Mouse (Mus musculus) midbrain, embryonic 11.5 days (tissue): Measurements from ENCODE around the gene Slc4a2. TPM values are rescaled to one million over a fixed set of nuclear protein-coding genes. Genes with fewer than 3 reads are reported as not detected.

Experiments
- ATAC-seq: fragments of 200-750 bp; cut with Nextera tagmentation; 2 replicates; pipeline ENCODE4 v1.8.0; 2017; ENCODE audit warnings: moderate TSS enrichment, moderate library complexity; ENCODE audit not compliant: low FRiP score
- DNase-seq: peaks from one replicate; pipeline ENCODE4 v3.0.0; 2015; ENCODE audit warnings: low spot score; ENCODE audit errors: missing footprints
- H3K27ac ChIP-seq: fragments of 300-500 bp; sonication (generic); 2 replicates; pipeline ENCODE4 v1.5.1; 2014; ENCODE audit warnings: low read depth, low read length
- H3K27me3 ChIP-seq: fragments of 300-500 bp; sonication (generic); 2 replicates; pipeline ENCODE4 v1.6.1; 2014; ENCODE audit warnings: mild to moderate bottlenecking, low read length, moderate library complexity, mixed read lengths; ENCODE audit not compliant: control insufficient read depth, insufficient read depth
- H3K36me3 ChIP-seq: fragments of 300-500 bp; sonication (generic); 2 replicates; pipeline ENCODE4 v1.6.1; 2014; ENCODE audit warnings: mild to moderate bottlenecking, low read length, moderate library complexity, mixed read lengths; ENCODE audit not compliant: control insufficient read depth, insufficient read depth
- H3K4me1 ChIP-seq: fragments of 300-500 bp; sonication (generic); 2 replicates; pipeline ENCODE4 v1.6.1; 2014; ENCODE audit warnings: low read length; ENCODE audit not compliant: control insufficient read depth, insufficient read depth
- H3K4me2 ChIP-seq: fragments of 300-500 bp; sonication (generic); 2 replicates; pipeline ENCODE4 v1.6.1; 2014; ENCODE audit warnings: mild to moderate bottlenecking, moderate library complexity
- H3K4me3 ChIP-seq: fragments of 300-500 bp; sonication (generic); 2 replicates; pipeline ENCODE4 v1.5.1; 2014; ENCODE audit warnings: low read depth, low read length
- H3K9ac ChIP-seq: fragments of 300-500 bp; sonication (generic); 2 replicates; pipeline ENCODE4 v1.6.1; 2014; ENCODE audit warnings: low read length
- H3K9me3 ChIP-seq: fragments of 300-500 bp; sonication (generic); 2 replicates; pipeline ENCODE4 v1.6.1; 2016; ENCODE audit warnings: low read length; ENCODE audit not compliant: control insufficient read depth
- WGBS: fragments of 180-500 bp; shearing (Covaris S2); extraction: QIAGEN DNeasy Blood & Tissue Kit; methylation state at CpG from one replicate; pipeline ENCODE4 v1.1.7; 2014; 5-methylcytosine and 5-hydroxymethylcytosine counted together
- polyA plus RNA-seq: library from polyadenylated mRNA; unstranded; fragments of >200 nt; fragmentation: Nextera tagmentation; extraction: Ambion mirVana; gene quantifications from 2 replicates; pipeline ENCODE4 v1.2.1, GENCODE M21; 2014

Gene Slc4a2
- polyA plus RNA-seq: 16.7 and 21.5 TPM in 2 replicates

DNA sequence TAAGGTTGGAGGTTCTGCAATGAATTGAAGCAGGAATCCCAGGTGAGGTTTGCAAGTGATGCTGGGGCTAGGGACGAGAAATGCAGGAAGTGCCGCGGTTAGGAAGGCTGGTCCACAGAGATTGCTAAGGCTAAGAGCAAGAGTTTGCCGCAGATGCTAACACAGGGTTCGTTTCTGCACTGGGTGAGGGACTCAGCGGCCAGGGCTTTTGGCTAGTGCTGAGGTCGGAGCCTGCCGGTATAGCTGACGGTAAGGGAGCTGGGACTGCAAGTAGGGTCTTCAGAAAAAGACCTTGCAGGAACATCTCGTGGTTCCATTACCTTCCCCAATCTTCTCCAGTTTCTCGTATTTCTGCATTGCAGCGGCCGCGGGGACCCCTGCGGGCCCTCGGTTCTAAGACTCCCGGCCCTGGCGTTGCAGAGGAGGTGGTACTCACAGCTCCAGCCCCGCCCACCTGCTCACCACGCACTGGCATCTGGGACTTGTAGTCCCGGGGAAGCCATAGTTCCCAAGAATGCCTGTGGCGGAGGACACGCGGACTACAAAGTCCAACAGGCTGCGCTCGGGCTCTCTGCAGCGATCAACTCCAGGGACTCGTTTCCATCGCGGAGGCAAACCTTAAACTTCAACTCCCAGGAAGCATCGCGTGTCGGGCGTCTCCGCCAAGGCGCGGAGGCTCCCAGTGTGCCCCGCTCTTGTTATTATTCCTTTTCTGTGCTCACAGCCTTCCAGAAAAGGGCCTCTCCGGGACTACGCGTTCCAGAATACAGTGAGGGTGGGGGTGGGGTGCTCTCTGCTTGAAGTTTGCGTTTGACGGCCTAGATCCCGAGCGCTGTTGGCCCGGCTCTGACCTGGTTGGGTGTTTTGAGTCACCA, at the start of gene Slc4a2, which contains the start of gene Cdk5:
Slc4a2 (plus strand) TSS at position 709 of the 875 bp plus-strand sequence.
Cdk5 (minus strand) TSS at position 402 of the 875 bp plus-strand sequence.
- WGBS: under 1% methylated on average over 46 of the region's 46 CpGs
- peak within 1 kb of the TSS; percentile 59 for H3K4me3 ChIP-seq
- no peaks in the 10 kb centered on the region for H3K27me3 ChIP-seq
- peak within 1 kb of the TSS; percentile 79 for H3K4me2 ChIP-seq
- H3K36me3 ChIP-seq: peaks cover 4% of the 10 kb centered on the region; the same call in 1 of the 2 replicates
- H3K9me3 ChIP-seq: no peaks in the 10 kb centered on the region
- peak; percentile 93 for ATAC-seq
- peak within 1 kb of the TSS; percentile 72 for H3K27ac ChIP-seq
- H3K9ac ChIP-seq: peak within 1 kb of the TSS; percentile 84
- peak; percentile 100 for DNase-seq
- peaks cover 45% of the 10 kb centered on the region for H3K4me1 ChIP-seq

GRCm38 (mm10) chr5:24374216-24374615, 49.4 kb upstream of the Slc4a2 start:
- Histone ChIP-seq H3K27me3 (no peaks in the 10 kb centered on the region), H3K36me3 (no peaks in the 10 kb centered on the region), H3K9me3 (no peaks in the 10 kb centered on the region), H3K27ac (no peak overlapping the region), H3K4me2 (no peak overlapping the region), H3K4me1 (no peaks in the 10 kb centered on the region), H3K4me3 (no peak overlapping the region), H3K9ac (no peak overlapping the region)
- 85% methylated on average over 6 of the region's 6 CpGs for WGBS
- ATAC-seq (no peak), DNase-seq (no peak)

DNA sequence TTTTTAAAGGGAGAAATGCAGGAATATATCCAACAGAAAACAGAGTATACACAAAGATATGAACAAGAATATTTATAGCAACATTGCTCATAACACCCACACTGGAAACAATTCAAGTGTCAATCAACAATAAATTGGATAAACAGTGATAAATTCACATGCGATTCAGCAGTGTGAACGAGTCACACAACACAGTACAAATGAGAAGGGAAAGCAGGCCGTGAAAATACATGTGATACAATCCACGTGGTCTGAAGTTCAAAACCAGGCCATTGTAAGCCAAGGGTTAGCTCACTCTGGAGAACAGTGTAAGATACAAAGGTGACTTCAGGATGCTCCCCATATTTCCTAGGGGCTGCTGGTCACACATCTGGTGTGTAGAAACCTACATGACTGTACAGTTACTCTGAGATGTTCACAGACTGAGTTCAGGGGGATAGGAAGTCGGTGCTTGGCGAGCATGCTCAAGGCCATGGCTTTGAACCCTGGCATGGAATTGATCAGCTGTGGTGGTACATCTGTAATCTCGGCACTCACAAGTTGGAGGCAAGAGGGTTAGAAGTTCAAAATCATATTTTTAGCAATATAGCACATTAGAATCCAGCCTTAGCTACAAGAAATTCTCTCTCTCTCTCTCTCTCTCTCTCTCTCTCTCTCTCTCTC, 48.8 kb upstream of the Slc4a2 start:
- no peaks in the 10 kb centered on the region for H3K9me3 ChIP-seq
- H3K4me2 ChIP-seq: no peak overlapping the region
- WGBS: 87% methylated on average over 7 of the region's 7 CpGs
- H3K9ac ChIP-seq: no peak overlapping the region
- H3K36me3 ChIP-seq: no peaks in the 10 kb centered on the region
- ATAC-seq (no peak), DNase-seq (no peak)
- H3K4me3 ChIP-seq: no peak overlapping the region
- H3K27me3 ChIP-seq: no peaks in the 10 kb centered on the region
- H3K4me1 ChIP-seq: no peaks in the 10 kb centered on the region
- H3K27ac ChIP-seq: no peak overlapping the region

GRCm38 (mm10) chr5:24378700-24379099, 44.9 kb upstream of the Slc4a2 start:
- Histone ChIP-seq H3K27ac (no peak overlapping the region), H3K9me3 (no peaks in the 10 kb centered on the region), H3K36me3 (no peaks in the 10 kb centered on the region), H3K4me2 (no peak overlapping the region), H3K4me3 (no peak overlapping the region), H3K27me3 (no peaks in the 10 kb centered on the region), H3K9ac (no peak overlapping the region), H3K4me1 (peaks cover 8% of the 10 kb centered on the region)
- 83% methylated on average over 2 of the region's 2 CpGs for WGBS
- no peak for DNase-seq
- ATAC-seq: no peak

DNA sequence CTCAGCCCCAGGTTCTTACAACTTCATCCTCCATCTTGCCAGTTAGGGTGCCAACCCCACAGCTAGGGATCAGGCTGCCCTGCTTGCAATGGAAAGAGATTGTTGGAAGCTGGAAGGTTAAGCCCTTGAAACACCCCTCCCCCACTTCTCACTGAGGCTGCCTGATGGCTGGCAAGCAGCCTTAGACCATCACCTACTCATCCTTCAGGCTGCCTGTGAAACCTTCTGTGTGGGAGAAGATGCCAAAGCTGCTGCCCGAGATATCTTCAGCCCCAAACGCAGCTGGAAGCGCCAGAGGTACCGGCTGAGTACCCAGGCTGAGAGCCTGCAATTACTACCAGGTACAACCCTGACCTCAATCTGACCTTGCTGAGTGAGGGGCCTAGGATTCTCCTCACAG, 44.1 kb upstream of the Slc4a2 start:
- no peak for ATAC-seq
- no peak overlapping the region for H3K4me3 ChIP-seq
- DNase-seq: no peak
- H3K4me2 ChIP-seq: no peak overlapping the region
- H3K4me1 ChIP-seq: peaks cover 12% of the 10 kb centered on the region
- H3K36me3 ChIP-seq: no peaks in the 10 kb centered on the region
- H3K27ac ChIP-seq: no peak overlapping the region
- H3K27me3 ChIP-seq: no peaks in the 10 kb centered on the region
- H3K9me3 ChIP-seq: no peaks in the 10 kb centered on the region
- 84% methylated on average over 4 of the region's 4 CpGs for WGBS
- H3K9ac ChIP-seq: no peak overlapping the region

DNA sequence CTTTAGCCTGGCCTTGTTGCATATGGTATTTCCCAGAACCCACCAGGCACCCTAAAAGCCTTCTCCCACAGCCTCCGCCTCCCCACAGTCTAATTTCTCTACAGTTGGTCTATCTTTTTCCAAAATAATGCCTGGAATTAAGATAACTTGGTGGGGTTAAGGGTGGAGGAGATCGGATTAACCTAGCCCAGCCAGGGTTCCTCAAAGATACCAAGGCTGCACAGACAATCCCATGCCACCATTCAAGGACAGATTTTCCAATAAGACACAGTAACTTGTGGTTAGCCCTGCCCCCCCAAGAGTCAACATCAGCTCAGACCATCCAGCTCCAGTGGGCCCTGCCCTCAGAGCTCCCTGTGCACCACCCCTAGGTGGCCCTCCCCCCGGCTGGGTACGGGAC, 43.1 kb upstream of the Slc4a2 start:
- Histone ChIP-seq H3K9ac (no peak overlapping the region), H3K4me3 (no peak overlapping the region), H3K4me1 (peaks cover 12% of the 10 kb centered on the region), H3K27me3 (no peaks in the 10 kb centered on the region), H3K4me2 (no peak overlapping the region), H3K27ac (no peak overlapping the region), H3K9me3 (no peaks in the 10 kb centered on the region), H3K36me3 (no peaks in the 10 kb centered on the region)
- ATAC-seq: no peak
- no peak for DNase-seq
- 85% methylated on average over 4 of the region's 4 CpGs for WGBS

DNA sequence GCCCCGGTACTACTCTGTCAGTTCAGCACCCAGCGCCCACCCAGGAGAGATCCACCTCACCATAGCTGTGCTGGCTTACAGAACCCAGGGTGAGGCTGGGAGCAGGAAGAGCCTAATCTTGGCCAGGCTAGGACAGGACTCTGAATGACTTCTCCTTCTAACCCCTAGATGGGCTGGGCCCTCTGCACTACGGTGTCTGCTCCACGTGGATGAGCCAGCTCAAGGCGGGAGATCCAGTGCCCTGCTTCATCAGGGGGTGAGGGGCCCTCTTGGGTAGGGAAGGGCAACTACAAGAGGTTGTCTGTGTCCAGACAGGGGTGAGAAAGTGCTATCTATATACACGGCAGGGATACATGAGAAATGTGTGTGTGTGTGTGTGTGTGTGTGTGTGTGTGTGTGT, 42.2 kb upstream of the Slc4a2 start:
- no peak overlapping the region for H3K4me3 ChIP-seq
- H3K36me3 ChIP-seq: no peaks in the 10 kb centered on the region
- no peak overlapping the region for H3K27ac ChIP-seq
- peaks cover 4% of the 10 kb centered on the region; the same call in 1 of the 2 replicates for H3K27me3 ChIP-seq
- WGBS: 78% methylated on average over 6 of the region's 6 CpGs
- no peak overlapping the region for H3K9ac ChIP-seq
- DNase-seq: no peak
- H3K9me3 ChIP-seq: no peaks in the 10 kb centered on the region
- no peak overlapping the region for H3K4me2 ChIP-seq
- H3K4me1 ChIP-seq: peaks cover 12% of the 10 kb centered on the region
- ATAC-seq: no peak

DNA sequence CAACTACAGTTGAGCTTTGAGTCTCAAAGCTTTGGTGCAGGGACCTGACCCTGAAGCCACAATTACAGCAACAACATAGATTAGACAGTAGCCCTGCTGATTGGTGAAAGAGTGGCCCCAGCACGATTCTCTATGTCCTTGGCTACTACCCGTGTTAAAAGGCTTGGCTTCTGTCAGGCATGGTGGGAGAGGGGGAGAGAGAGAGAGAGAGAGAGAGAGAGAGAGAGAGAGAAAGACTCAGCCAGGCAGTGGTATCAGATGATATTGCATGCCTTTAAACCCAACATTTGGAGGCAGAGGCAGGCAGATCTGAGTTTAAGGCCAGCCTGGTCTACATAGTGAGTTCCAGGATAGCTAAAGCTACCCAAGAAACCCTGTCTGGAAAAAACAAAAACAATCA, 41.6 kb upstream of the Slc4a2 start:
- no peak for ATAC-seq
- Histone ChIP-seq H3K9me3 (no peaks in the 10 kb centered on the region), H3K4me3 (no peak overlapping the region), H3K4me2 (no peak overlapping the region), H3K27ac (no peak overlapping the region), H3K9ac (no peak overlapping the region), H3K36me3 (no peaks in the 10 kb centered on the region), H3K27me3 (peaks cover 9% of the 10 kb centered on the region), H3K4me1 (peaks cover 16% of the 10 kb centered on the region)
- no peak for DNase-seq
- WGBS: 84% methylated on average over 2 of the region's 2 CpGs
